Mouse (Mus musculus) MEL (cell line): ENCODE measurements around the gene Atxn7l1. TPM values are rescaled to one million over a fixed set of nuclear protein-coding genes. Genes with fewer than 3 reads are reported as not detected.

ENCODE experiments used
- DNase-seq: peaks from one replicate; pipeline ENCODE4 v3.0.0; 2011; ENCODE audit warnings: low read depth, low spot score
- H3K27ac ChIP-seq: 2 replicates; pipeline ENCODE4 v1.5.1; 2012; ENCODE audit warnings: low read depth, mild to moderate bottlenecking, control low read depth, low read length, moderate library complexity; ENCODE audit not compliant: control insufficient read depth
- H3K27me3 ChIP-seq, 2 experiments: fragments of 150-350 bp in 1 of 2; sonication (generic) in 1 of 2; 2 replicates each; pipeline ENCODE4 v1.6.1; 2012; ENCODE audit warnings: low read length in 2 of 2, mild to moderate bottlenecking in 2 of 2, improper control_type of control experiment in 1 of 2, moderate library complexity in 1 of 2; ENCODE audit not compliant: insufficient read depth in 2 of 2, control insufficient read depth in 1 of 2
- H3K36me3 ChIP-seq, 2 experiments: 2 replicates each; pipeline ENCODE4 v1.6.1; 2012 to 2014; ENCODE audit warnings: low read length in 2 of 2, improper control_type of control experiment in 1 of 2, inconsistent platforms in 1 of 2, mild to moderate bottlenecking in 1 of 2; ENCODE audit not compliant: insufficient read depth in 2 of 2, control insufficient read depth in 1 of 2
- H3K4me1 ChIP-seq, 2 experiments: fragments of 150-350 bp in 1 of 2; sonication (generic) in 1 of 2; 2 replicates each; pipeline ENCODE4 v1.6.1; 2012; ENCODE audit warnings: low read length in 2 of 2, improper control_type of control experiment in 1 of 2, mild to moderate bottlenecking in 1 of 2; ENCODE audit not compliant: insufficient read depth in 2 of 2, control insufficient read depth in 1 of 2
- H3K4me3 ChIP-seq, 2 experiments: fragments of 150-350 bp in 1 of 2; sonication (generic) in 1 of 2; 2 replicates each; pipeline ENCODE4 v1.5.1; 2012; ENCODE audit warnings: low read depth in 2 of 2, low read length in 2 of 2, mild to moderate bottlenecking in 2 of 2, moderate library complexity in 2 of 2, control low read depth in 1 of 2, improper control_type of control experiment in 1 of 2; ENCODE audit not compliant: control insufficient read depth in 1 of 2, insufficient read depth in 1 of 2
- H3K79me2 ChIP-seq: 2 replicates; pipeline ENCODE4 v1.6.1; 2012; ENCODE audit warnings: mild to moderate bottlenecking, low read length, moderate library complexity; ENCODE audit not compliant: control insufficient read depth, poor library complexity, insufficient read depth
- H3K9ac ChIP-seq: 2 replicates; pipeline ENCODE4 v1.6.1; 2012; ENCODE audit warnings: low read depth, mild to moderate bottlenecking, control low read depth, low read length, moderate library complexity; ENCODE audit not compliant: control insufficient read depth, poor library complexity, severe bottlenecking
- H3K9me3 ChIP-seq: fragments of 150-350 bp; sonication (generic); replicated peaks from 2 replicates; pipeline ENCODE4 v1.6.1; 2012; ENCODE audit warnings: mild to moderate bottlenecking, low read length, improper control_type of control experiment, moderate library complexity; ENCODE audit not compliant: insufficient read depth
- BHLHE40 ChIP-seq: IDR thresholded peaks from 2 replicates; pipeline ENCODE4 v1.6.1; 2012; ENCODE audit warnings: low read depth, mild to moderate bottlenecking, inconsistent platforms, low read length, improper control_type of control experiment, borderline replicate concordance
- CHD1 ChIP-seq: IDR thresholded peaks from 2 replicates; pipeline ENCODE4 v1.6.1; 2012; ENCODE audit warnings: low read depth, mild to moderate bottlenecking, inconsistent platforms, low read length, improper control_type of control experiment
- CHD2 ChIP-seq: IDR thresholded peaks from 2 replicates; pipeline ENCODE4 v1.6.1; 2011; ENCODE audit warnings: low read length, improper control_type of control experiment
- CTCF ChIP-seq, 3 experiments: IDR thresholded peaks in 2 of 3; conservative IDR thresholded peaks in 1 of 3; 2 replicates each; pipeline ENCODE4 v1.5.1; 2011 to 2012; ENCODE audit warnings: low read length in 3 of 3, low read depth in 2 of 3, mild to moderate bottlenecking in 2 of 3, improper control_type of control experiment in 1 of 3, inconsistent platforms in 1 of 3, mixed read lengths in 1 of 3, moderate library complexity in 1 of 3; ENCODE audit not compliant: control insufficient read depth in 1 of 3, insufficient read depth in 1 of 3, poor library complexity in 1 of 3, severe bottlenecking in 1 of 3
- ELF1 ChIP-seq: IDR thresholded peaks from 2 replicates; pipeline ENCODE4 v1.6.1; 2014; ENCODE audit warnings: low read depth, mild to moderate bottlenecking, inconsistent platforms, low read length, improper control_type of control experiment, moderate library complexity
- EP300 ChIP-seq, 2 experiments: IDR thresholded peaks; 2 replicates each; pipeline ENCODE4 v1.6.1; 2011; ENCODE audit warnings: improper control_type of control experiment in 2 of 2, low read length in 2 of 2, low read depth in 1 of 2, mild to moderate bottlenecking in 1 of 2
- ETS1 ChIP-seq: IDR thresholded peaks from 2 replicates; pipeline ENCODE4 v1.6.1; 2012; ENCODE audit warnings: low read depth, mild to moderate bottlenecking, inconsistent platforms, low read length, improper control_type of control experiment, moderate library complexity
- GABPA ChIP-seq: IDR thresholded peaks from 2 replicates; pipeline ENCODE4 v1.6.1; 2012; ENCODE audit warnings: low read depth, mild to moderate bottlenecking, inconsistent platforms, low read length, improper control_type of control experiment, moderate library complexity
- GATA1 ChIP-seq: IDR thresholded peaks from 2 replicates; pipeline ENCODE4 v1.6.1; 2011; ENCODE audit warnings: low read depth, low read length, improper control_type of control experiment
- HCFC1 ChIP-seq: IDR thresholded peaks from 2 replicates; pipeline ENCODE4 v1.6.1; 2012; ENCODE audit warnings: low read depth, mild to moderate bottlenecking, inconsistent platforms, low read length, improper control_type of control experiment, moderate library complexity
- JUND ChIP-seq: IDR thresholded peaks from 2 replicates; pipeline ENCODE4 v1.6.1; 2011; ENCODE audit warnings: low read depth, mild to moderate bottlenecking, improper control_type of control experiment, low read length
- KAT2A ChIP-seq: conservative IDR thresholded peaks from 2 replicates; pipeline ENCODE4 v1.6.1; 2012; ENCODE audit warnings: low read depth, low read length, improper control_type of control experiment, inconsistent platforms
- MAFK ChIP-seq: IDR thresholded peaks from 2 replicates; pipeline ENCODE4 v1.6.1; 2011; ENCODE audit warnings: low read depth, mild to moderate bottlenecking, low read length, improper control_type of control experiment, borderline replicate concordance
- MAX ChIP-seq: IDR thresholded peaks from 2 replicates; pipeline ENCODE4 v1.6.1; 2011; ENCODE audit warnings: low read length, improper control_type of control experiment
- MXI1 ChIP-seq: IDR thresholded peaks from 2 replicates; pipeline ENCODE4 v1.6.1; 2011; ENCODE audit warnings: mild to moderate bottlenecking, low read depth, low read length, improper control_type of control experiment
- MYC ChIP-seq: IDR thresholded peaks from 2 replicates; pipeline ENCODE4 v1.6.1; 2011; ENCODE audit warnings: low read depth, mild to moderate bottlenecking, low read length, improper control_type of control experiment, moderate library complexity
- NRF1 ChIP-seq: IDR thresholded peaks from 2 replicates; pipeline ENCODE4 v1.6.1; 2014; ENCODE audit warnings: low read depth, mild to moderate bottlenecking, inconsistent platforms, low read length, improper control_type of control experiment, moderate library complexity; ENCODE audit not compliant: poor library complexity, insufficient read depth, severe bottlenecking
- POLR2A ChIP-seq, 2 experiments: IDR thresholded peaks; 2 replicates each; pipeline ENCODE4 v1.6.1; 2011 to 2012; ENCODE audit warnings: low read length in 2 of 2, mild to moderate bottlenecking in 2 of 2, control low read depth in 1 of 2, improper control_type of control experiment in 1 of 2, low read depth in 1 of 2, moderate library complexity in 1 of 2; ENCODE audit not compliant: control insufficient read depth in 1 of 2, insufficient read depth in 1 of 2, poor library complexity in 1 of 2
- POLR2AphosphoS2 ChIP-seq: IDR thresholded peaks from 2 replicates; pipeline ENCODE4 v1.6.1; 2011; ENCODE audit warnings: low read length, improper control_type of control experiment
- POLR2AphosphoS5 ChIP-seq: IDR thresholded peaks from 2 replicates; pipeline ENCODE4 v1.6.1; 2012; ENCODE audit warnings: low read depth, borderline replicate concordance, mild to moderate bottlenecking, inconsistent platforms, low read length, moderate library complexity, mixed read lengths
- RAD21 ChIP-seq: IDR thresholded peaks from 2 replicates; pipeline ENCODE4 v1.6.1; 2011; ENCODE audit warnings: mild to moderate bottlenecking, low read depth, low read length, improper control_type of control experiment
- RCOR1 ChIP-seq: IDR thresholded peaks from 2 replicates; pipeline ENCODE4 v1.6.1; 2012; ENCODE audit warnings: low read depth, mild to moderate bottlenecking, inconsistent platforms, low read length, improper control_type of control experiment
- SIN3A ChIP-seq: IDR thresholded peaks from 2 replicates; pipeline ENCODE4 v1.6.1; 2012; ENCODE audit warnings: low read length, improper control_type of control experiment, inconsistent platforms
- SMC3 ChIP-seq: IDR thresholded peaks from 2 replicates; pipeline ENCODE4 v1.6.1; 2011; ENCODE audit warnings: low read depth, low read length, improper control_type of control experiment
- TAL1 ChIP-seq: IDR thresholded peaks from 2 replicates; pipeline ENCODE4 v1.6.1; 2012; ENCODE audit warnings: mild to moderate bottlenecking, inconsistent platforms, low read length, moderate library complexity, mixed read lengths
- TBP ChIP-seq: IDR thresholded peaks from 2 replicates; pipeline ENCODE4 v1.8.0; 2011; ENCODE audit warnings: low read depth, low read length, improper control_type of control experiment
- TCF12 ChIP-seq: IDR thresholded peaks from 2 replicates; pipeline ENCODE4 v1.6.1; 2014; ENCODE audit warnings: low read depth, mild to moderate bottlenecking, inconsistent platforms, low read length, improper control_type of control experiment, moderate library complexity
- USF2 ChIP-seq, 2 experiments: IDR thresholded peaks; 2 replicates each; pipeline ENCODE4 v1.6.1; 2011 to 2012; ENCODE audit warnings: improper control_type of control experiment in 2 of 2, low read length in 2 of 2, borderline replicate concordance in 1 of 2, inconsistent platforms in 1 of 2, low read depth in 1 of 2, mild to moderate bottlenecking in 1 of 2; ENCODE audit not compliant: insufficient read depth in 1 of 2
- ZKSCAN1 ChIP-seq: IDR thresholded peaks from 2 replicates; pipeline ENCODE4 v1.6.1; 2012; ENCODE audit warnings: low read depth, mild to moderate bottlenecking, inconsistent platforms, low read length, improper control_type of control experiment, moderate library complexity
- polyA plus RNA-seq, 2 experiments: library from polyadenylated mRNA; stranded (reverse) in 1 of 2; unstranded in 1 of 2; fragments of >175 nt in 1 of 2; fragments of >200 nt in 1 of 2; gene quantifications; 2 replicates each; pipeline versions ENCODE4 v1.2.1 to v1.2.4; 2012; ENCODE audit warnings: low replicate concordance in 2 of 2, low read depth in 1 of 2; ENCODE audit not compliant: insufficient read length in 2 of 2, insufficient read depth in 1 of 2, missing spikeins in 1 of 2
- total RNA-seq: library from RNA; depleted of rRNA; stranded (reverse); fragments of 300-350 nt; gene quantifications from 2 replicates; pipeline ENCODE4 v1.2.3, GENCODE M21; 2012

Gene Atxn7l1
- total and polyA plus RNA-seq, 3 experiments: 11.6 to 50.3 TPM; not detected in 1

DNA sequence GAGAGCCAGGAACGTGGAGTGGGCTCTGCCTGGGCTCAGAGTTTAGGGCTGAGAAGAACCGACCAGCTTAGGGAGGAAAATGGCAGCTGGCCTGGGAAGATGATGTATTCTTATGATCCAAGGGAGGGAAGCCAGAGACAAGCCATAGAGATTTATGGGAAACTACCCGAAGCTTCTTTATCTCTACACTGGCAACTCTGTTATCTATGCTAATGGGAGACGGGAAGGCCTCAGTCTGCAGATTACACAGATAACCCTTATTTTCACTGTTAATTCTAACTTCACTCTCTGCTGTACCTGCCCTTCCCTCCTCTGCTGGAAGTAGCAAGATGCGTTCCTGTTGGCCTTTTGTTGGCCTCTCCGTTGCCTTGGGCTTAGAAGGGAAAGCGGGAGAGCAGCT is 5.6 kb downstream of the Atxn7l1 start:
- H3K9ac ChIP-seq: no peak overlapping the region
- peaks cover 0 to 32% of the 10 kb centered on the region in 2 experiments; a peak in 2 of 4 replicates for H3K36me3 ChIP-seq
- H3K9me3 ChIP-seq: no peaks in the 10 kb centered on the region
- DNase-seq: peak; percentile 14
- H3K79me2 ChIP-seq: peaks cover 2% of the 10 kb centered on the region; the same call in 1 of the 2 replicates
- H3K4me1 ChIP-seq: peaks cover 17 to 47% of the 10 kb centered on the region in 2 experiments
- TF ChIP-seq GABPA (no peak), RCOR1 (0 out of 2 replicates have a peak, but pooled peaks have one; percentile 37), EP300 (IDR thresholded peaks at IDR 0.05; ENCODE audit: low read depth in 1 of 2, low read length in 2 of 2) (peak; percentile 49 to 54; a peak in 3 of 4 replicates), GATA1 (peak; percentile 88), MYC (no peak), HCFC1 (no peak), SMC3 (no peak), ZKSCAN1 (no peak), BHLHE40 (no peak), POLR2AphosphoS5 (no peak), USF2 (IDR thresholded peaks at IDR 0.05; ENCODE audit: borderline replicate concordance in 1 of 2, insufficient read depth in 1 of 2, low read depth in 1 of 2, low read length in 2 of 2) (no peak), CHD2 (no peak), ETS1 (peak; percentile 56; the same call in 1 of the 2 replicates), JUND (no peak), TCF12 (no peak), RAD21 (no peak)
- H3K27ac ChIP-seq: peak overlapping the region; percentile 62
- no peaks in the 10 kb centered on the region for H3K27me3 ChIP-seq
- H3K4me3 ChIP-seq: peak overlapping the region in 1 of 2 experiments; percentile 27; a peak in 1 of 4 replicates

DNA sequence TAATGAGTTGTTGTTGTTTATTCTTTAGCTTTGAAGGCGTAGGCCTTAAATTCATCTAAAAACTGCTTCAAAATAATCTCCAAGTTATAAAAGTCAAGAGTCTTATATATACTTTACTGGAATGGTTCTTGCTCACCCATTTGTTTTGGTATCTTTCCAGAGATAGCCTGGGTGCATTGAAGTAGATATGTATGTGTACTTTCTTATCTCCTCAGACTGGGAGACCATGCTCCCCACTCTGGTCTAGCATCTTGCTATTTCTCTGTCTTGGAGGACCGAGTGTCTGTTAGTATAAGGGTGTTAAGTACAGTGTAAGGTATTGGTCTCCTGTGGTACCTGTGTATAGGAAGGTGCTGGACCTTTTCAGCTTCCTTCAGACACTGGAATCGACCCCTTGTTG is 6.4 kb downstream of the Atxn7l1 start:
- no peak overlapping the region for H3K9ac ChIP-seq
- peaks cover 2% of the 10 kb centered on the region; the same call in 1 of the 2 replicates for H3K79me2 ChIP-seq
- peaks cover 17 to 40% of the 10 kb centered on the region in 2 experiments for H3K4me1 ChIP-seq
- H3K4me3 ChIP-seq: no peak overlapping the region
- no peaks in the 10 kb centered on the region for H3K27me3 ChIP-seq
- peaks cover 0 to 30% of the 10 kb centered on the region in 2 experiments; a peak in 2 of 4 replicates for H3K36me3 ChIP-seq
- peak; percentile 68 for DNase-seq
- H3K9me3 ChIP-seq: no peaks in the 10 kb centered on the region
- peak overlapping the region; percentile 62 for H3K27ac ChIP-seq
- TF ChIP-seq ETS1 (peak; percentile 49; the same call in 1 of the 2 replicates), BHLHE40 (no peak; the same call in 1 of the 2 replicates), USF2 (IDR thresholded peaks at IDR 0.05; ENCODE audit: borderline replicate concordance in 1 of 2, insufficient read depth in 1 of 2, low read depth in 1 of 2, low read length in 2 of 2) (no peak), JUND (no peak), ELF1 (0 out of 2 replicates have a peak, but pooled peaks have one; percentile 12), POLR2AphosphoS5 (no peak), TCF12 (peak; percentile 85), NRF1 (no peak), KAT2A (no peak), CTCF (IDR thresholded peaks at IDR 0.05 in 2 of 3, conservative IDR thresholded peaks at IDR 0.05 in 1 of 3; ENCODE audit: control insufficient read depth in 1 of 3, insufficient read depth in 1 of 3, low read depth in 2 of 3, low read length in 3 of 3, poor library complexity in 1 of 3, severe bottlenecking in 1 of 3) (no peak), GABPA (no peak), MXI1 (peak; percentile 51), ZKSCAN1 (no peak), MAX (peak; percentile 55), MAFK (no peak), SMC3 (no peak), POLR2A (IDR thresholded peaks at IDR 0.05; ENCODE audit: control insufficient read depth in 1 of 2, insufficient read depth in 1 of 2, low read depth in 1 of 2, low read length in 2 of 2, poor library complexity in 1 of 2) (no peak), TBP (no peak), CHD2 (no peak), EP300 (IDR thresholded peaks at IDR 0.05; ENCODE audit: low read depth in 1 of 2, low read length in 2 of 2) (peak; percentile 71 to 83), MYC (peak; percentile 59; the same call in 1 of the 2 replicates), POLR2AphosphoS2 (no peak), TAL1 (peak; percentile 39), CHD1 (no peak), SIN3A (peak; percentile 59; the same call in 1 of the 2 replicates)
